ENCODE assay signal across 10 mouse cellular contexts in genomic region chr9:75776153-75776552, GRCm38 (mm10). TPM values are rescaled to one million over a fixed set of nuclear protein-coding genes. Genes with fewer than 3 reads are reported as not detected.
DNase-seq lines count a peak whose midpoint lies in the region; ATAC-seq and TF ChIP-seq lines count a peak whose summit lies in the region.
"Had no signal": no experiment of that assay in that cellular context is flagged by ENCODE, and none has a peak within 500 bp of the region (broad histone marks: within the 10 kb centered on the region; RNA-seq: fewer than 3 reads in every experiment).

No protein-coding gene starts in this region.

- WGBS in cerebellum, adult 2 months = 62% methylated on average over 7 of the region's 7 CpGs
- WGBS in kidney, embryonic 16.5 days = 57% methylated on average over 7 of the region's 7 CpGs
- WGBS in hindbrain, embryonic 14.5 days = 62% methylated on average over 7 of the region's 7 CpGs
- WGBS in neural tube, embryonic 12.5 days = 57% methylated on average over 7 of the region's 7 CpGs

- H3K4me3 ChIP-seq in cerebellum, adult 2 months (replicated peaks; ENCODE audit: insufficient read depth, low read depth, low read length) = peak overlapping the region; percentile 59
- peak overlapping the region; percentile 13; the same call in 1 of the 2 replicates for H3K4me3 ChIP-seq in kidney, embryonic 16.5 days (ENCODE audit: low read length)
- 0 out of 2 replicates have a peak overlapping the region, but pooled peaks have one; percentile 8 for H3K4me3 ChIP-seq in hindbrain, embryonic 14.5 days (replicated peaks; ENCODE audit: low read length)
- peak overlapping the region; percentile 16 for H3K4me3 ChIP-seq in neural tube, embryonic 12.5 days

- H3K9me3 ChIP-seq in kidney, embryonic 16.5 days (ENCODE audit: low read length) = no peaks in the 10 kb centered on the region
- H3K9me3 ChIP-seq in hindbrain, embryonic 14.5 days (ENCODE audit: control insufficient read depth, low read length) = no peaks in the 10 kb centered on the region
- no peaks in the 10 kb centered on the region for H3K9me3 ChIP-seq in neural tube, embryonic 12.5 days

- H3K9ac ChIP-seq in kidney, embryonic 16.5 days (replicated peaks; ENCODE audit: low read length) = no peak overlapping the region
- H3K9ac ChIP-seq in hindbrain, embryonic 14.5 days = no peak overlapping the region
- H3K9ac ChIP-seq in neural tube, embryonic 12.5 days = no peak overlapping the region

- no peaks in the 10 kb centered on the region for H3K27me3 ChIP-seq in cerebellum, adult 2 months (ENCODE audit: control insufficient read depth, insufficient read depth, low read length)
- no peaks in the 10 kb centered on the region for H3K27me3 ChIP-seq in kidney, embryonic 16.5 days (ENCODE audit: insufficient read depth, low read length)
- H3K27me3 ChIP-seq in hindbrain, embryonic 14.5 days (ENCODE audit: control insufficient read depth, insufficient read depth, low read length) = no peaks in the 10 kb centered on the region
- H3K27me3 ChIP-seq in neural tube, embryonic 12.5 days (replicated peaks) = no peaks in the 10 kb centered on the region

- 0 out of 2 replicates have a peak overlapping the region, but pooled peaks have one; percentile 15 for H3K4me2 ChIP-seq in kidney, embryonic 16.5 days (replicated peaks; ENCODE audit: low read depth, low read length)
- H3K4me2 ChIP-seq in hindbrain, embryonic 14.5 days (replicated peaks) = peak overlapping the region; percentile 17; the same call in 1 of the 2 replicates
- peak overlapping the region; percentile 27 for H3K4me2 ChIP-seq in neural tube, embryonic 12.5 days (replicated peaks)

- H3K27ac ChIP-seq in cerebellum, adult 2 months (ENCODE audit: insufficient read depth, low read length) = peak overlapping the region; percentile 71
- no peak overlapping the region for H3K27ac ChIP-seq in kidney, embryonic 16.5 days (ENCODE audit: low read length)
- H3K27ac ChIP-seq in hindbrain, embryonic 14.5 days = no peak overlapping the region
- no peak overlapping the region for H3K27ac ChIP-seq in neural tube, embryonic 12.5 days

- no peak for ATAC-seq in kidney, embryonic 16.5 days (ENCODE audit: low FRiP score, low TSS enrichment)
- ATAC-seq in hindbrain, embryonic 14.5 days (ENCODE audit: low FRiP score) = no peak
- no peak for ATAC-seq in neural tube, embryonic 12.5 days (ENCODE audit: low FRiP score, low read depth)

- H3K4me1 ChIP-seq in cerebellum, adult 2 months (ENCODE audit: control insufficient read depth, insufficient read depth, low read length) = no peaks in the 10 kb centered on the region
- peaks cover 11% of the 10 kb centered on the region; the same call in 1 of the 2 replicates for H3K4me1 ChIP-seq in kidney, embryonic 16.5 days (ENCODE audit: insufficient read depth, low read length)
- H3K4me1 ChIP-seq in hindbrain, embryonic 14.5 days (replicated peaks; ENCODE audit: control insufficient read depth, insufficient read depth, low read length) = no peaks in the 10 kb centered on the region
- peaks cover 10% of the 10 kb centered on the region; the same call in 1 of the 2 replicates for H3K4me1 ChIP-seq in neural tube, embryonic 12.5 days

- no peak for TF ChIP-seq CTCF in cerebellum, adult 2 months (IDR thresholded peaks at IDR 0.05; ENCODE audit: borderline replicate concordance, insufficient read depth, low read depth, low read length)

- H3K36me3 ChIP-seq in kidney, embryonic 16.5 days (ENCODE audit: insufficient read depth, low read length) = no peaks in the 10 kb centered on the region
- H3K36me3 ChIP-seq in hindbrain, embryonic 14.5 days (replicated peaks; ENCODE audit: control insufficient read depth, insufficient read depth) = no peaks in the 10 kb centered on the region
- no peaks in the 10 kb centered on the region for H3K36me3 ChIP-seq in neural tube, embryonic 12.5 days

- peak in 1 of 2 experiments; percentile 40 for DNase-seq in cerebellum, adult 2 months
- no peak for DNase-seq in cerebellum, adult 9-11 months
- no peak for DNase-seq in kidney, adult 8-10 months
- no peak for DNase-seq in hindbrain, embryonic 14.5 days (ENCODE audit: low spot score)
- DNase-seq in thymus, postnatal 25 days = no peak
- DNase-seq in kidney, postnatal 4 days = no peak
- DNase-seq: cerebellum, adult 11-12 months; gastrocnemius, postnatal 25 days had no signal

- no peak for TF ChIP-seq POLR2A in cerebellum, adult 2 months (IDR thresholded peaks at IDR 0.05; ENCODE audit: borderline replicate concordance, insufficient read depth, low read length)

RNA-seq across cellular contexts. Expression of gene Bmp5, which starts 1.0 kb away (rescaled TPM):
- polyA plus RNA-seq in cerebellum, adult 2 months (2012; rRNA removed) = 8.3 and 8.5 TPM in 2 replicates
- 1.2 and 1.9 TPM in 2 replicates for polyA plus RNA-seq in kidney, embryonic 16.5 days (2015; fragmentation: Nextera tagmentation; extraction: Ambion mirVana)
- polyA plus RNA-seq in hindbrain, embryonic 14.5 days (2014; fragmentation: Nextera tagmentation; extraction: Ambion mirVana) = 3.9 and 5.4 TPM in 2 replicates
- polyA plus RNA-seq in neural tube, embryonic 12.5 days (2016; fragmentation: Nextera tagmentation; extraction: Ambion mirVana) = 5.3 TPM in 2 replicates

Comparison
In these comparisons a context has a peak if more than half of its experiments do, and no peak if none do; other contexts are left out.
1. H3K4me3 ChIP-seq: peak in every context shown above with its lines; median percentile 59 in cerebellum, adult 2 months; 16 in neural tube, embryonic 12.5 days; 13 in kidney, embryonic 16.5 days; 8 in hindbrain, embryonic 14.5 days.